Mouse (Mus musculus) CH12.LX (cell line): ENCODE results near the gene Sec63. TPM values are rescaled to one million over a fixed set of nuclear protein-coding genes. Genes with fewer than 3 reads are reported as not detected.

Experiments used
- DNase-seq: peaks from one replicate; pipeline ENCODE4 v3.0.0-alpha.2; 2013; ENCODE audit errors: extremely low read depth
- H3K27ac ChIP-seq: 2 replicates; pipeline ENCODE4 v1.5.1; 2012; ENCODE audit warnings: low read depth, mild to moderate bottlenecking, control low read depth, moderate library complexity; ENCODE audit not compliant: insufficient read depth
- H3K27me3 ChIP-seq: replicated peaks from 2 replicates; pipeline ENCODE3; 2012; ENCODE audit warnings: inconsistent platforms
- H3K36me3 ChIP-seq, 2 experiments: replicated peaks in 1 of 2; 2 replicates each; pipeline versions ENCODE3 to v1.6.1; 2012; ENCODE audit warnings: inconsistent platforms in 1 of 2, low read length in 1 of 2, mild to moderate bottlenecking in 1 of 2, mixed read lengths in 1 of 2, moderate library complexity in 1 of 2; ENCODE audit not compliant: control insufficient read depth in 1 of 2, insufficient read depth in 1 of 2
- H3K4me1 ChIP-seq, 2 experiments: 2 replicates each; pipeline ENCODE4 v1.6.1; 2012; ENCODE audit warnings: inconsistent platforms in 1 of 2, moderate library complexity in 1 of 2; ENCODE audit not compliant: insufficient read depth in 2 of 2, control insufficient read depth in 1 of 2
- H3K4me2 ChIP-seq: 2 replicates; pipeline ENCODE4 v1.6.1; 2012; ENCODE audit warnings: low read depth, mild to moderate bottlenecking, control low read depth; ENCODE audit not compliant: poor library complexity, insufficient read depth, severe bottlenecking
- H3K4me3 ChIP-seq, 3 experiments: fragments of 150-350 bp in 1 of 3; sonication (generic) in 1 of 3; replicated peaks in 1 of 3; 2 replicates each; pipeline versions ENCODE3 to v1.5.1; 2011 to 2012; ENCODE audit warnings: low read depth in 2 of 3, low read length in 2 of 3, mild to moderate bottlenecking in 2 of 3, moderate library complexity in 2 of 3, control low read depth in 1 of 3, improper control_type of control experiment in 1 of 3, inconsistent platforms in 1 of 3, mixed read lengths in 1 of 3; ENCODE audit not compliant: poor library complexity in 1 of 3
- H3K79me2 ChIP-seq: replicated peaks from 2 replicates; pipeline ENCODE4 v1.6.1; 2012; ENCODE audit warnings: mild to moderate bottlenecking, moderate library complexity; ENCODE audit not compliant: control insufficient read depth, poor library complexity, insufficient read depth, severe bottlenecking; ENCODE audit errors: extremely low read depth
- H3K9ac ChIP-seq: 2 replicates; pipeline ENCODE4 v1.6.1; 2012; ENCODE audit warnings: low read depth, mild to moderate bottlenecking, control low read depth, moderate library complexity; ENCODE audit not compliant: insufficient read depth
- H3K9me3 ChIP-seq: replicated peaks from 2 replicates; pipeline ENCODE3; 2012; ENCODE audit warnings: low read length, inconsistent platforms, mixed read lengths
- CHD1 ChIP-seq: IDR thresholded peaks from 2 replicates; pipeline ENCODE4 v1.6.1; 2012; ENCODE audit warnings: low read depth, low read length, improper control_type of control experiment, inconsistent platforms
- IRF4 ChIP-seq: IDR thresholded peaks from 2 replicates; pipeline ENCODE4 v1.6.1; 2014; ENCODE audit warnings: low read depth, mild to moderate bottlenecking, inconsistent platforms, low read length, improper control_type of control experiment
- MAFK ChIP-seq: IDR thresholded peaks from 2 replicates; pipeline ENCODE4 v1.6.1; 2011; ENCODE audit warnings: low read length, improper control_type of control experiment; ENCODE audit not compliant: insufficient replicate concordance
- MAZ ChIP-seq: IDR thresholded peaks from 2 replicates; pipeline ENCODE4 v1.6.1; 2012; ENCODE audit warnings: low read depth, mild to moderate bottlenecking, inconsistent platforms, low read length, improper control_type of control experiment, moderate library complexity
- MEF2A ChIP-seq: IDR thresholded peaks from 2 replicates; pipeline ENCODE4 v1.6.1; 2014; ENCODE audit warnings: low read depth, mild to moderate bottlenecking, inconsistent platforms, low read length, improper control_type of control experiment, borderline replicate concordance
- NELFE ChIP-seq: IDR thresholded peaks from 2 replicates; pipeline ENCODE4 v1.6.1; 2011; ENCODE audit warnings: low read depth, low read length, improper control_type of control experiment
- PAX5 ChIP-seq: IDR thresholded peaks from 2 replicates; pipeline ENCODE4 v1.6.1; 2012; ENCODE audit warnings: low read length, inconsistent platforms, mixed read lengths
- POLR2A ChIP-seq: IDR thresholded peaks from 2 replicates; pipeline ENCODE4 v1.6.1; 2011; ENCODE audit warnings: low read depth, mild to moderate bottlenecking, improper control_type of control experiment, low read length
- TCF12 ChIP-seq: IDR thresholded peaks from 2 replicates; pipeline ENCODE4 v1.6.1; 2014; ENCODE audit warnings: low read depth, mild to moderate bottlenecking, inconsistent platforms, low read length, improper control_type of control experiment
- UBTF ChIP-seq: IDR thresholded peaks from 2 replicates; pipeline ENCODE4 v1.6.1; 2012; ENCODE audit warnings: low read depth, mild to moderate bottlenecking, inconsistent platforms, low read length, improper control_type of control experiment, moderate library complexity
- USF1 ChIP-seq: IDR thresholded peaks from 2 replicates; pipeline ENCODE4 v1.6.1; 2014; ENCODE audit warnings: low read depth, mild to moderate bottlenecking, inconsistent platforms, low read length, improper control_type of control experiment
- ZC3H11A ChIP-seq: IDR thresholded peaks from 2 replicates; pipeline ENCODE4 v1.6.1; 2012; ENCODE audit warnings: low read depth, mild to moderate bottlenecking, inconsistent platforms, low read length, improper control_type of control experiment
- ZMIZ1 ChIP-seq: IDR thresholded peaks from 2 replicates; pipeline ENCODE4 v1.6.1; 2012; ENCODE audit warnings: low read depth, mild to moderate bottlenecking, inconsistent platforms, low read length, improper control_type of control experiment
- dilution Hi-C: fragments of 300-500 bp; cut with MboI; formaldehyde crosslinking; loops from 2 replicates; pipeline ENCODE4 v1.14.3; 2020; ENCODE audit warnings: low sequenced_read_pairs; ENCODE audit not compliant: extremely low pct_unique_long_range_greater_than_20kb, extremely low pct_ligation_motif_present
- in situ Hi-C: fragments of 300-500 bp; cut with MboI; formaldehyde crosslinking; loops from 3 replicates; pipeline ENCODE4 v1.14.3; 2019; ENCODE audit warnings: low sequenced_read_pairs, low pct_ligation_motif_present, low pct_unique_long_range_greater_than_20kb, mixed read lengths
- polyA plus RNA-seq: library from polyadenylated mRNA; unstranded; fragments of >175 nt; gene quantifications from 2 replicates; pipeline ENCODE4 v1.2.1, GENCODE M21; 2012; ENCODE audit warnings: low read depth; ENCODE audit not compliant: insufficient read length
- total RNA-seq, 2 experiments: library from RNA; depleted of rRNA; stranded (reverse); fragments of 300-350 nt in 1 of 2; fragments of >200 nt in 1 of 2; gene quantifications; 2 replicates each; pipeline ENCODE4 v1.2.3; 2012 to 2014

Sec63 gene
- total and polyA plus RNA-seq, 3 experiments = 20.5 to 74.9 (median 26.2) TPM

DNA sequence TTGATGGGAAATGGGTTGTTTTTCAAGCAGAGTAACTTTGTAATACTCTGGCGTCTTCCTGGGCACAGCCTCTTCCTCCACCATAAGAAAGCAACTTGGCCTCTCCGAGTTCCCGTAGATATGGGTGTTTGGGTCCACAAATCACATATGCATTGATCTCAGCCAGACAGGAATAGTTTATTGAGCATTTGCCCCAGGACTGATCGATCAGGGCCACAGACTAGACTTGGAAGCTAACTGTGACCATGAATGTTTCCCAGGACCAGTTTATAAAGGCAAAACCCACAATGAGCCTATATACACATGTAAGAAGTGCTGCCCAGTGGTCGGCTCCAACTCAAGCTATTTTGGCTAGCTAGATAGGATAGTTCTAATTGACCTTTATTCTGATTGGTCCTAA lies 39.2 kb upstream of the Sec63 start:
- Histone ChIP-seq H3K4me1 (no peaks in the 10 kb centered on the region; a peak in 1 of 4 replicates), H3K4me3 (no peak overlapping the region), H3K36me3 (no peaks in the 10 kb centered on the region)
- TF ChIP-seq TCF12 = no peak
- TF ChIP-seq MEF2A = no peak
- no peak for TF ChIP-seq ZC3H11A
- no peak for TF ChIP-seq IRF4
- no peak for TF ChIP-seq USF1
- no peak for TF ChIP-seq MAFK
- no peak for TF ChIP-seq NELFE
- no peak for TF ChIP-seq POLR2A
- TF ChIP-seq, all 38 proteins: peak for 0
- DNase-seq = no peak
- Histone ChIP-seq H3K9ac (no peak overlapping the region), H3K4me2 (no peak overlapping the region), H3K9me3 (no peaks in the 10 kb centered on the region), H3K27me3 (no peaks in the 10 kb centered on the region), H3K79me2 (no peaks in the 10 kb centered on the region), H3K27ac (no peak overlapping the region)
- in situ Hi-C loops = loop anchor here (25.0 kb wide), 1 partner anchor 215 kb away; no protein-coding TSS in a partner anchor
- dilution Hi-C loops = no loop called here

DNA sequence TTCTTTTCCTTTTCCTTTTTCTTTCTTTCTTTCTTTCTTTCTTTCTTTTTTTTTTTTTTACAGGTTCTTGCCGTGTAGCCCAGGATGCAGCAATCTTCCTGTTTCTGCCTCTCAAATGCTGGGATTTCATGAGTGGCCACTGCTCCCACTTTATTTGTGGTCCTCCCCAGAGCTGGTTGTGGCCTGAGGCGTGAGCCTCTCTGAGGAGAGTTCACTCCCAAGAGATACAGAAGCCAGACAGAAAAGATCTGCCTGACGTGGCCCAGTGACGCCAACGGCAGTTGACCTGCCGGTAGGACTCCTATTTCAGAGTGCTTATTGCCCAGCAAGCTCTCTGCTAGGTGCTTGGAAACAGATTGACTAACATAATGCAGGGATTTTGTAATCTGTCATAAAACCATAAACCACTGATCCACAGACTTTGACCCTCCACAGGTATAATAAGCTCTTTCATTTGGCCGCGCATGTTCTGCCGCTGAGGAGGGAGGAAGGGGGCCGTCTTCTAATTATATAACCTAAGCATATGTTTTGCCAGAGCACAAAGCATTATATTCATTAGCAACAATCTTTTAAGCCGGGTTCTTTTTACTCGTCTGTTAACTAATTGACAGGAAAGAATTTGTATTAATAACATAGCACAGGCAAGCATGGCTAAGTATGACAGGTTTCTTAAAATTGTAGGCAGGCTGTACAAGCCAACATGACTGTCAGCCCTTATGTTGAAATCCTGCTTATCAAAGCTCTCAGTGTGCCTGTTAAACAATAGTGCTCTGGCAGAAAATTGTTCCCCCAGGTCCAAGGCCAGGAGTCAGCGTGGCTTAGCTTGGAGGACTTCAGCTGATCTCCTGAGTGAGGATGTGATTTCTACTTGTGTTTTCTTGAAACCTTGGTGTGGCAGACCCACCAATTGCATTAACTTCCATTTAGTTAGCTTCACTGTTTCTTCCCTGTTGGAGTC lies 37.7 kb upstream of the Sec63 start:
- dilution Hi-C loops = no loop called here
- Histone ChIP-seq H3K9me3 (no peaks in the 10 kb centered on the region), H3K36me3 (no peaks in the 10 kb centered on the region), H3K79me2 (no peaks in the 10 kb centered on the region), H3K9ac (no peak overlapping the region), H3K4me3 (no peak overlapping the region), H3K4me2 (no peak overlapping the region), H3K27ac (no peak overlapping the region), H3K27me3 (no peaks in the 10 kb centered on the region), H3K4me1 (no peaks in the 10 kb centered on the region; a peak in 1 of 4 replicates)
- TF ChIP-seq ZMIZ1 = no peak
- TF ChIP-seq UBTF = no peak
- no peak for TF ChIP-seq MAZ
- no peak for TF ChIP-seq ZC3H11A
- TF ChIP-seq PAX5 = no peak
- TF ChIP-seq CHD1 = no peak
- DNase-seq = no peak
- in situ Hi-C loops = loop anchor here (25.0 kb wide), 1 partner anchor 214 kb away; no protein-coding TSS in a partner anchor
